Mouse (Mus musculus) left cerebral cortex, adult 2 months (tissue): ENCODE results near the gene Fgf11. TPM values are rescaled to one million over a fixed set of nuclear protein-coding genes. Genes with fewer than 3 reads are reported as not detected.
A peak's percentile ranks its signal among the peaks of the same experiment; 100 is the strongest.

ENCODE experiments used
- DNase-seq, 2 experiments: peaks; one replicate each; pipeline ENCODE4 v3.0.0; 2021 to 2022; ENCODE audit warnings: low spot score in 2 of 2, mixed read lengths in 1 of 2; ENCODE audit errors: extremely low spot score in 1 of 2
- H3K27ac ChIP-seq: fragments of 200-600 bp; 2 replicates; pipeline ENCODE4 v1.8.1; 2022
- H3K4me3 ChIP-seq: fragments of 200-600 bp; 2 replicates; pipeline ENCODE4 v1.8.1; 2022
- CTCF ChIP-seq: fragments of 200-600 bp; IDR thresholded peaks from 2 replicates; pipeline ENCODE4 v1.8.1; 2022; ENCODE audit warnings: antibody characterized with exemption, mild to moderate bottlenecking, moderate library complexity
- intact Hi-C: fragments of 180-260 bp; cut with DNase I; formaldehyde crosslinking; loops from one replicate; pipeline ENCODE4 v1.15.1; 2025
- total RNA-seq, 2 experiments: library from RNA; stranded (reverse); gene quantifications; 2 replicates each; pipeline ENCODE4 v1.2.3; 2021

The Fgf11 gene
- total RNA-seq, 2 experiments from 2014 or later, result 15.9 to 19.8 TPM

GRCm38 (mm10) chr11:69836703-69837576 lies 35.3 kb upstream of the Fgf11 start:
- TF ChIP-seq CTCF, result no peak
- peak overlapping the region; percentile 67 for H3K4me3 ChIP-seq
- peak overlapping the region; percentile 95 for H3K27ac ChIP-seq
- peak; percentile 59 to 62 for DNase-seq
- intact Hi-C loops, result loop anchor here (1.0 to 5.0 kb wide), 5 partner anchors 34 to 155 kb away; partner anchors contain the start of genes 2810408A11Rik, Neurl4, Senp3 and Slc35g3

DNA sequence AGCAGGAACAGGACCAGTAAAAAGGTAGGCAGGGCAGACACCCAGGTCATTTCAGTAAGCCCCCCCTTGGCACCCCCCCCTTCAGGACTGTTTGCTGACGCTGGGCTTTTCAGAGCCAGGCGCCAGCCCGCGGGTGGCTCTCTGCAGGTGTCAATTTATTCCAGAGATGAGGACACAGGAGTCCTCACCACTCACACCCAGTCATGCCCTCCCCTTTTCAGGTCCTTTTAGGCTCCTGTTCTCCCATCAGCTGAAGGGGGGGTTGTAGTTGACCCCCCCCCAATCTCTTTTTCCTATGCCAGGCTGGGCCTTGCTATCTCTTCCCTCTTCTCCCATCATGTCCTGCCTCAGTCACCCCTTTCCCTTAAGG lies 34.3 kb upstream of the Fgf11 start:
- DNase-seq, result no peak
- no peak for TF ChIP-seq CTCF
- Histone ChIP-seq H3K27ac (peak overlapping the region; percentile 95), H3K4me3 (peak overlapping the region; percentile 67)
- intact Hi-C loops, result loop anchor here (1.0 to 5.0 kb wide), 6 partner anchors 33 to 154 kb away; partner anchors contain the start of genes 2810408A11Rik, Neurl4, Senp3 and Slc35g3

- intact Hi-C loops, result loop anchor here (2.0 to 5.0 kb wide), 3 partner anchors 67 to 153 kb away; partner anchors contain the start of genes 2810408A11Rik, Neurl4 and Senp3
Observed at GRCm38 (mm10) chr11:69835326-69835965, 33.8 kb upstream of the Fgf11 start.

DNA sequence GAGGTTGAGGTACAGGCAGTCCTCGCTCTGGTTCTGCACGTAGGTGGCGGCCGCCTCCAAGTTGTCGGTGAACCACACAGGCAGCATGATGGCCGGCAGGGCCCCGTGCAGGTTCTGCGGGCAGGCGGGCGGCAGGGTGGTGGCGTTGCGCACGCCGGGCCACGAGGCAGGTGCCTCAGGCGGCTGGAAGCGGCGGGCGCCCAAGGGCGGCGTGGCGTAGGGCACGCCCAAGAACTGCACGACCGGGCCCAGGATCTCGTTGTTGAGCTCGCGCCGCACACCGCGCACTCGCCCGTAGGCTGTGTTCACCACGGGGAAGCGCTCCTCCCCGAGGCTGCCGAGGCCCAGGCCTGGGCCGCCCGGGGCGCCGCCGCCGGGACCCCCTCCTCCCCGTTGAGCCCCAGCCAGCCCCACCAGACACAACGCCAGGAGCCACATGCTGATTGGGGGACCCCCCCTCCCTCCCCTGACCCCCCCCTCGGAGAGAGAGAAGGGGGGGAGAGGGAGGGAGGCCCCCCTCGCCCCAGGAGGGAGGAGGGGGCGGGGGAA lies 32.4 kb upstream of the Fgf11 start:
- peak in 1 of 2 experiments; percentile 38 for DNase-seq
- no peak overlapping the region for H3K27ac ChIP-seq
- H3K4me3 ChIP-seq, result peak overlapping the region; percentile 67
- no peak for TF ChIP-seq CTCF
- intact Hi-C loops, result loop anchor here (2.0 kb wide), 1 partner anchor 67 kb away; no protein-coding TSS in a partner anchor

More at GRCm38 (mm10) chr11:69835326-69835965, 33.8 kb upstream of the Fgf11 start:
- H3K4me3 ChIP-seq, result peak overlapping the region; percentile 67
- TF ChIP-seq CTCF, result no peak
- peak overlapping the region; percentile 95 for H3K27ac ChIP-seq
- no peak for DNase-seq

DNA sequence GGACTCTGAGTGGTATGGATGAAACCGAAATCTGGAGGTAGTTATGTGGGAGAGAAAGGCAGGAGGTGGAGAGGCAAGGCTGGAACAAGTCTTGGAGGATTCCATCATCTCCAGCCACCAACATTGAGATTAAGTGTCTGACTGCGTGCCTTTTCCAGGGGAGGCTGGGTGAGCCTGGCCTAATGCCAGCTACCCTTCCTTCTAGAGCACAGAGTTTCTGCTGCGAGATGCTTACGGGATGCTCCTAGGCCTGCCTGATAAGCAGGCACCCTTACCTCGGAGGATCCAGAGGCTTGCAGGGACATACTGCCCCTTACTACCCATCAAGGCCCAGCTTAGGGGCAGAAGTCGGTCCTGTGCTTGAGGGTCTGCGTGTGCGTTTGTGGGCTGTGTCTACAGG lies 31.9 kb upstream of the Fgf11 start:
- intact Hi-C loops, result no loop called here
- no peak for TF ChIP-seq CTCF
- H3K4me3 ChIP-seq, result peak overlapping the region; percentile 67
- H3K27ac ChIP-seq, result no peak overlapping the region
- DNase-seq, result no peak

GRCm38 (mm10) chr11:69828832-69829231 lies 27.2 kb upstream of the Fgf11 start:
- H3K4me3 ChIP-seq, result no peak overlapping the region
- DNase-seq, result no peak
- intact Hi-C loops, result no loop called here
- H3K27ac ChIP-seq, result no peak overlapping the region
- TF ChIP-seq CTCF, result no peak

DNA sequence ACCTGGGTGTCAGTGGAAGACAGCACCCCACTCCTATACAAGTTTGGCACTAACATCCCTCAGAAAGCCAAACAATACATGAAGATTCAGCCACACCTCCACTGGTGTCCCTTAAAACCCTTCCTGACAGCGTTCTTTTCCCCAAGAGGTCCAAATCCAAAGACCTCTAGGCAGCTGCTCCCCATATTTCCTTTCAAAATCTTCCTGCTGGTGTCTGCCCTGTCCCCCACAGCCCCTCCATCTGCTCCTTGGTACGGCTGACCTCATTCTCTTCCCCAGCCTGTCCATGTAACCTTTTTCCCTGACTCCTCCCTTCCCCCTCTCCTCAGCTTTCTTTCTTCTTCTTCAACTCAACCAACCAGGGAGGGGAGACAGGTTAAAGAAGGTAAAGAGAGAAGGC lies 21.8 kb upstream of the Fgf11 start:
- TF ChIP-seq CTCF, result no peak

DNA sequence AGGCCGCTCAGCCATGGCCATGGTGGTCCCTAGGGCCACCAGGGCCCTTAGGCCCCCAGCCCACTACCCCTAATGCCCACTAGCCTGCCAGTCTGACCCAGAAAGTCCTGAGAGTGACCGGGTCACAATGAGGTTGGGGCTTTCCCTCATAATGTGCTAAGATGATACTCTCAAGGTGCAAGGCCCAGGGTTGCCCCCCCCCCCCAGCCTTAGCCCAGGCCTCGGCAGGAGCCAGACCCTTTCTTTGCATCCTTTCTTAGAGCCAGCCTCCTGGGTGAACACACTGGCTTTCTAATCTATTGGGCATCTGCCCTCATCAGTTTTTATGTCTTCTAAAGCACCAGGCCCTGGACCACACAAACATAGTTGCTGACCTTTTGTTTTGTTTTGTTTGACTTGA lies 20.4 kb upstream of the Fgf11 start, which contains the start of gene Spem1:
Gene Spem1 (minus strand): TSS at position 101 of the 400 bp plus-strand sequence.
- no peak within 1 kb of the TSS for H3K27ac ChIP-seq
- no peak within 1 kb of the TSS for H3K4me3 ChIP-seq
- TF ChIP-seq CTCF, result no peak
- intact Hi-C loops, result no loop called here
- DNase-seq, result no peak

More for the DNA sequence above, 21.8 kb upstream of the Fgf11 start:
- Histone ChIP-seq H3K27ac (no peak overlapping the region), H3K4me3 (no peak overlapping the region)
- intact Hi-C loops, result no loop called here
- no peak for DNase-seq

DNA sequence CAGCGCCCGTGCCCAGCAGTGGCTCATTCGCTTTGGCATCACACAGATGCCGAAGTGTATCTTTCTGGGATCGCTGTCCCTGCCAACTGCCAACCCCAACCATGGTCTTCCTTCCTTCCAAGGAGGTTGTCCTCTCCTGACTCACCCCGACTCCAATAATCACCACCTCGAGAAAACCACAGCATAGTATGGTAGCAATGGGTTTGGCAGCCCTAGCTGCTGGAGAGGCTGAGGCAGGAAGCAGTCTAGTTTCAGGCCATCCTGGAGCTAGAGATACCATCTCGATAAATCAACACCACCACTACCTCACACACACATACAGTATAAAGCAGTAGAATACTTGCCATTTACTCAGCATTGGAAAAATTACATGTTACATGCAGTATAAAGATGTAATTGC lies 17.2 kb upstream of the Fgf11 start:
- no peak overlapping the region for H3K4me3 ChIP-seq
- no peak overlapping the region for H3K27ac ChIP-seq
- no peak for TF ChIP-seq CTCF
- DNase-seq, result no peak
- intact Hi-C loops, result no loop called here

GRCm38 (mm10) chr11:69818365-69818764 lies 16.7 kb upstream of the Fgf11 start, which contains the start of gene Spem2:
Spem2 (minus strand) TSS chr11:69818465.
- Histone ChIP-seq H3K4me3 (no peak within 1 kb of the TSS), H3K27ac (no peak within 1 kb of the TSS)
- no peak for TF ChIP-seq CTCF
- intact Hi-C loops, result no loop called here
- DNase-seq, result no peak

DNA sequence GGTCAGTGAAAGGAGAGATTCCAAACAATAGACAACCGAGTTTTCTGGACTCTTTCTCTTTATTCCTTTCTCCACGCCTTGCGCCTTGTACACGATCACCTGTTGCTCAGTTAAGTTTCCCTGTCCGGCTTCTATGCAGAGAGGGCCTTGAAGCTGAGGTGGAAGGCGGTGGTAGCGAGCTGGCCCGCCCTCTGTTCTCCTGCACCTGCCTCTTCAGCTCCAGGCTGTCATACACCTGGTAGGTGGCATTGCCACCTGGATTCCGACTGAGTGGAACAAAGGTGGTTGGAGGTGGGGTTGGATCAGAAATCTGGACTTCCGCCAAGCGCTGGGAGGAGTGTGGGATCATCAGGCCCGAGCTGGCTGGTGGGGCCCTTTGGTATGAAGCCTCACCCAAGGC lies 14.9 kb upstream of the Fgf11 start:
- intact Hi-C loops, result no loop called here
- DNase-seq, result no peak
- Histone ChIP-seq H3K27ac (no peak overlapping the region), H3K4me3 (no peak overlapping the region)
- TF ChIP-seq CTCF, result no peak

DNA sequence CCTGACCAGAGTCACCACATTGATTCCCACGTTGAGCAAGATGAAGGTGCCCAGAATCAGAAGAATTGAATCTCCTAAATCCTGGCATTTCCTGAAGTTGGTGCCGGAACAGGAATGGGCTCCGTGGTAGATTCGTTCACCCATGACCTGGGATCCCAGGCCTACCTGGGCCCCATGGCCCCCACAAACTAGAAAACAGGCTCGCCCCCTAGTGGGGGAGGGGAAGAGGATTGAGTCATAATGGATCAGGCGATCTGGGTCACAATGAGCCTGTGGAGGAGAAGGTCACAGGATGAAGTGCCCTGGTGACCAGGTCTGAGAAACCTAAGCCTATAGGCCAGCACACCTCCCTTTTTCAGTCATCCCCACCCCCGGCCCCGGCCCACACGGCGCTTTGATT lies 13.5 kb upstream of the Fgf11 start, which contains the start of gene Gm39566:
Gene Gm39566 (minus strand): TSS at position 144 of the 400 bp plus-strand sequence.
- intact Hi-C loops, result no loop called here
- H3K4me3 ChIP-seq, result no peak within 1 kb of the TSS
- DNase-seq, result no peak
- TF ChIP-seq CTCF, result no peak
- no peak within 1 kb of the TSS for H3K27ac ChIP-seq
